Mouse (Mus musculus): Measurements from ENCODE around the gene Tepp. TPM values are rescaled to one million over a fixed set of nuclear protein-coding genes. Genes with fewer than 3 reads are reported as not detected.

Tepp gene
- polyA plus RNA-seq, 1 experiment from 2014 or later = 2.2 TPM

GRCm38 (mm10) chr8:95324646-95325045, 14.3 kb downstream of the Tepp start:
- H3K27me3 ChIP-seq (ENCODE audit: control insufficient read depth, insufficient read depth, low read length) = no peaks in the 10 kb centered on the region
- no peak overlapping the region for H3K4me3 ChIP-seq (replicated peaks; ENCODE audit: low read length)
- H3K4me1 ChIP-seq (replicated peaks; ENCODE audit: control insufficient read depth, insufficient read depth, low read length) = peaks cover 6% of the 10 kb centered on the region
- H3K4me2 ChIP-seq (replicated peaks) = no peak overlapping the region
- no peaks in the 10 kb centered on the region for H3K9me3 ChIP-seq (ENCODE audit: control insufficient read depth, low read length)
- DNase-seq (ENCODE audit: low spot score) (no peak), ATAC-seq (ENCODE audit: low FRiP score) (no peak)
- peaks cover 59% of the 10 kb centered on the region for H3K36me3 ChIP-seq (replicated peaks; ENCODE audit: control insufficient read depth, insufficient read depth)
- H3K27ac ChIP-seq = 0 out of 2 replicates have a peak overlapping the region, but pooled peaks have one; percentile 12
- 25% methylated on average over 5 of the region's 5 CpGs for WGBS
- 0 out of 2 replicates have a peak overlapping the region, but pooled peaks have one; percentile 3 for H3K9ac ChIP-seq

- 93% methylated on average over 5 of the region's 5 CpGs for WGBS
- Histone ChIP-seq H3K9me3 (ENCODE audit: control insufficient read depth, low read length) (no peaks in the 10 kb centered on the region), H3K4me1 (replicated peaks; ENCODE audit: control insufficient read depth, insufficient read depth, low read length) (peaks cover 13% of the 10 kb centered on the region), H3K9ac (no peak overlapping the region; the same call in 1 of the 2 replicates), H3K27ac (no peak overlapping the region), H3K27me3 (ENCODE audit: control insufficient read depth, insufficient read depth, low read length) (no peaks in the 10 kb centered on the region), H3K4me3 (replicated peaks; ENCODE audit: low read length) (no peak overlapping the region), H3K36me3 (replicated peaks; ENCODE audit: control insufficient read depth, insufficient read depth) (peaks cover 59% of the 10 kb centered on the region), H3K4me2 (replicated peaks) (no peak overlapping the region)
- no peak for ATAC-seq (ENCODE audit: low FRiP score)
- no peak for DNase-seq (ENCODE audit: low spot score)
Measured at GRCm38 (mm10) chr8:95326822-95327221, 16.5 kb downstream of the Tepp start.

GRCm38 (mm10) chr8:95327866-95328465, 17.6 kb downstream of the Tepp start:
- H3K4me3 ChIP-seq (replicated peaks; ENCODE audit: low read length) = no peak overlapping the region
- ATAC-seq (ENCODE audit: low FRiP score) = no peak
- no peak overlapping the region for H3K27ac ChIP-seq
- no peaks in the 10 kb centered on the region for H3K27me3 ChIP-seq (ENCODE audit: control insufficient read depth, insufficient read depth, low read length)
- DNase-seq (ENCODE audit: low spot score) = no peak
- H3K9me3 ChIP-seq (ENCODE audit: control insufficient read depth, low read length) = no peaks in the 10 kb centered on the region
- H3K36me3 ChIP-seq (replicated peaks; ENCODE audit: control insufficient read depth, insufficient read depth) = peaks cover 59% of the 10 kb centered on the region
- H3K4me1 ChIP-seq (replicated peaks; ENCODE audit: control insufficient read depth, insufficient read depth, low read length) = peaks cover 17% of the 10 kb centered on the region
- H3K4me2 ChIP-seq (replicated peaks) = no peak overlapping the region
- H3K9ac ChIP-seq = no peak overlapping the region
- 87% methylated on average over 46 of the region's 46 CpGs for WGBS

GRCm38 (mm10) chr8:95330367-95330766, 20.0 kb downstream of the Tepp start:
- DNase-seq (ENCODE audit: low spot score) = no peak
- Histone ChIP-seq H3K27ac (no peak overlapping the region), H3K4me1 (replicated peaks; ENCODE audit: control insufficient read depth, insufficient read depth, low read length) (peaks cover 17% of the 10 kb centered on the region), H3K4me2 (replicated peaks) (peak overlapping the region; percentile 72), H3K9me3 (ENCODE audit: control insufficient read depth, low read length) (no peaks in the 10 kb centered on the region), H3K4me3 (replicated peaks; ENCODE audit: low read length) (peak overlapping the region; percentile 73), H3K27me3 (ENCODE audit: control insufficient read depth, insufficient read depth, low read length) (no peaks in the 10 kb centered on the region), H3K36me3 (replicated peaks; ENCODE audit: control insufficient read depth, insufficient read depth) (peaks cover 48% of the 10 kb centered on the region), H3K9ac (peak overlapping the region; percentile 88)
- 94% methylated on average over 1 of the region's 1 CpGs for WGBS
- no peak for ATAC-seq (ENCODE audit: low FRiP score)

- Histone ChIP-seq H3K36me3 (replicated peaks; ENCODE audit: control insufficient read depth, insufficient read depth) (peaks cover 43% of the 10 kb centered on the region), H3K4me3 (replicated peaks; ENCODE audit: low read length) (peak overlapping the region; percentile 73), H3K9ac (peak overlapping the region; percentile 88), H3K9me3 (ENCODE audit: control insufficient read depth, low read length) (no peaks in the 10 kb centered on the region), H3K27me3 (ENCODE audit: control insufficient read depth, insufficient read depth, low read length) (no peaks in the 10 kb centered on the region), H3K4me2 (replicated peaks) (peak overlapping the region; percentile 72), H3K27ac (peak overlapping the region; percentile 96), H3K4me1 (replicated peaks; ENCODE audit: control insufficient read depth, insufficient read depth, low read length) (peaks cover 17% of the 10 kb centered on the region)
- ATAC-seq (ENCODE audit: low FRiP score) = peak; percentile 52
- DNase-seq (ENCODE audit: low spot score) = peak; percentile 34
- 1% methylated on average over 38 of the region's 38 CpGs for WGBS
Measured at GRCm38 (mm10) chr8:95331156-95331719, 20.9 kb downstream of the Tepp start.

GRCm38 (mm10) chr8:95331720-95332436, 21.5 kb downstream of the Tepp start, which contains the start of the genes Zfp319 and Usb1:
Zfp319 (minus strand) TSS chr8:95331950.
Usb1 (plus strand) TSS chr8:95332284.
- peaks cover 43% of the 10 kb centered on the region for H3K36me3 ChIP-seq (replicated peaks; ENCODE audit: control insufficient read depth, insufficient read depth)
- peaks cover 17% of the 10 kb centered on the region for H3K4me1 ChIP-seq (replicated peaks; ENCODE audit: control insufficient read depth, insufficient read depth, low read length)
- peak within 1 kb of the TSS; percentile 88 for H3K9ac ChIP-seq
- ATAC-seq (ENCODE audit: low FRiP score) (peak; percentile 94), DNase-seq (ENCODE audit: low spot score) (peak; percentile 90)
- WGBS = under 1% methylated on average over 74 of the region's 80 CpGs
- H3K27me3 ChIP-seq (ENCODE audit: control insufficient read depth, insufficient read depth, low read length) = no peaks in the 10 kb centered on the region
- peak within 1 kb of the TSS; percentile 72 for H3K4me2 ChIP-seq (replicated peaks)
- no peaks in the 10 kb centered on the region for H3K9me3 ChIP-seq (ENCODE audit: control insufficient read depth, low read length)
- H3K4me3 ChIP-seq (replicated peaks; ENCODE audit: low read length) = peak within 1 kb of the TSS; percentile 73
- peak within 1 kb of the TSS; percentile 96 for H3K27ac ChIP-seq

GRCm38 (mm10) chr8:95332437-95333199, 22.3 kb downstream of the Tepp start:
- Histone ChIP-seq H3K4me2 (replicated peaks) (peak overlapping the region; percentile 72), H3K4me3 (replicated peaks; ENCODE audit: low read length) (peak overlapping the region; percentile 73), H3K9ac (peak overlapping the region; percentile 88), H3K27ac (peak overlapping the region; percentile 96), H3K9me3 (ENCODE audit: control insufficient read depth, low read length) (no peaks in the 10 kb centered on the region), H3K36me3 (replicated peaks; ENCODE audit: control insufficient read depth, insufficient read depth) (peaks cover 43% of the 10 kb centered on the region), H3K4me1 (replicated peaks; ENCODE audit: control insufficient read depth, insufficient read depth, low read length) (peaks cover 17% of the 10 kb centered on the region), H3K27me3 (ENCODE audit: control insufficient read depth, insufficient read depth, low read length) (no peaks in the 10 kb centered on the region)
- 27% methylated on average over 21 of the region's 21 CpGs for WGBS
- DNase-seq (ENCODE audit: low spot score) = no peak
- ATAC-seq (ENCODE audit: low FRiP score) = no peak

- Histone ChIP-seq H3K4me2 (replicated peaks) (no peak overlapping the region), H3K36me3 (replicated peaks; ENCODE audit: control insufficient read depth, insufficient read depth) (peaks cover 47% of the 10 kb centered on the region), H3K27ac (no peak overlapping the region), H3K4me3 (replicated peaks; ENCODE audit: low read length) (no peak overlapping the region), H3K27me3 (ENCODE audit: control insufficient read depth, insufficient read depth, low read length) (no peaks in the 10 kb centered on the region), H3K9me3 (ENCODE audit: control insufficient read depth, low read length) (no peaks in the 10 kb centered on the region), H3K4me1 (replicated peaks; ENCODE audit: control insufficient read depth, insufficient read depth, low read length) (peaks cover 4% of the 10 kb centered on the region), H3K9ac (no peak overlapping the region)
- DNase-seq (ENCODE audit: low spot score) (no peak), ATAC-seq (ENCODE audit: low FRiP score) (no peak)
- whole genome bisulfite sequencing = 85% methylated on average over 1 of the region's 1 CpGs
Measured at GRCm38 (mm10) chr8:95335706-95336105, 25.3 kb downstream of the Tepp start.

- Histone ChIP-seq H3K4me1 (replicated peaks; ENCODE audit: control insufficient read depth, insufficient read depth, low read length) (peaks cover 3% of the 10 kb centered on the region; the same call in 1 of the 2 replicates), H3K4me3 (replicated peaks; ENCODE audit: low read length) (no peak overlapping the region), H3K9me3 (ENCODE audit: control insufficient read depth, low read length) (no peaks in the 10 kb centered on the region), H3K36me3 (replicated peaks; ENCODE audit: control insufficient read depth, insufficient read depth) (peaks cover 52% of the 10 kb centered on the region), H3K27me3 (ENCODE audit: control insufficient read depth, insufficient read depth, low read length) (no peaks in the 10 kb centered on the region), H3K4me2 (replicated peaks) (no peak overlapping the region), H3K9ac (no peak overlapping the region), H3K27ac (no peak overlapping the region)
- no peak for DNase-seq (ENCODE audit: low spot score)
- ATAC-seq (ENCODE audit: low FRiP score) = no peak
Measured at GRCm38 (mm10) chr8:95336363-95336762, 26.0 kb downstream of the Tepp start.
